ENCODE assay signal across 10 mouse cellular contexts in the genomic region with DNA sequence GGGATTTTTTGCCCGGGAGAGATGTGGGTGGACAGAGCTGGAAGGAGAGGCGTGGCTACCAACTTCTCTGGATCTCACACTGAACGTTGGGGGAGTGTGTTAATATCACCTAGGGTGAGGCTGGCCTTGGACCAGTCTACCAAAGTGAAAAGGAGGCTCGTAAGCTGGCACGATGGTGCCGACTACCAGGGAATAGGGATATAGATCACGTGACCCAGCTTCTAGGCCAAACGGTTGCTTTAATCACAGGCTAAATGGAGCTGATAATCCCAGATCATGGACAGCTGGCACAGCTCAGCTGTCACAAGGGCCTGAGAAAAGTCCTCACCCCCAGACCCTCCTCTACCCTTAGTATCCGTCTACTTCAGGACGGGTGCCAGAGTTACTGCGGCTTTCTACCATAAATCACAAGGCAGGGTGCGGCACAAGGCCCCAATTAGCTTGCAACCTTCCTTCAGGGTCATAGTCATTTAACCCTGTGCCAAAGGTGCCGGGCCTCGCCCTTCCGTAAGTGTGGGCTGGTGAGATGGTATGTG. TPM values are rescaled to one million over a fixed set of nuclear protein-coding genes. Genes with fewer than 3 reads are reported as not detected.
DNase-seq lines count a peak whose midpoint lies in the region; ATAC-seq and TF ChIP-seq lines count a peak whose summit lies in the region.
"Had no signal": no experiment of that assay in that cellular context is flagged by ENCODE, and none has a peak within 500 bp of the region (broad histone marks: within the 10 kb centered on the region; RNA-seq: fewer than 3 reads in every experiment).

No protein-coding gene starts in this region.

- TF ChIP-seq CTCF in kidney, postnatal 0 days (IDR thresholded peaks at IDR 0.05; ENCODE audit: low read depth) = no peak
- TF ChIP-seq CTCF in layer of hippocampus, adult 2 months (conservative IDR thresholded peaks at IDR 0.05) = no peak

- H3K9ac ChIP-seq in hindbrain, embryonic 16.5 days (ENCODE audit: low read depth, low read length) = no peak overlapping the region
- peak overlapping the region; percentile 19 for H3K9ac ChIP-seq in kidney, postnatal 0 days (ENCODE audit: low read depth, low read length)
- H3K9ac ChIP-seq: hindbrain, embryonic 15.5 days; liver, embryonic 15.5 days had no signal

- no peak for DNase-seq in hindbrain, embryonic 10.5 days (ENCODE audit: low spot score)
- DNase-seq in adrenal gland, postnatal 36 days = peak; percentile 17 to 18
- peak; percentile 60 for DNase-seq in kidney, postnatal 0 days (ENCODE audit: low spot score)
- peak; percentile 58 for DNase-seq in retina, embryonic 14.5 days (ENCODE audit: low spot score)
- DNase-seq in layer of hippocampus, adult 2 months (ENCODE audit: low spot score in 2 of 2) = no peak
- DNase-seq in thymus, postnatal 25 days = no peak

- 79% methylated on average over 15 of the region's 15 CpGs for WGBS in hindbrain, embryonic 16.5 days
- WGBS in hindbrain, embryonic 10.5 days = 85% methylated on average over 15 of the region's 15 CpGs
- 18% methylated on average over 15 of the region's 15 CpGs for WGBS in kidney, postnatal 0 days

- peak; percentile 45; the same call in 1 of the 2 replicates for ATAC-seq in hindbrain, embryonic 16.5 days
- ATAC-seq in kidney, postnatal 0 days (replicated peaks; ENCODE audit: low FRiP score, low read depth) = peak; percentile 57
- ATAC-seq in megakaryocyte progenitor cell, adult 5-6 weeks (replicated peaks; ENCODE audit: poor library complexity) = no peak

- no peak overlapping the region for H3K27ac ChIP-seq in hindbrain, embryonic 16.5 days (ENCODE audit: low read depth, low read length)
- H3K27ac ChIP-seq in hindbrain, embryonic 10.5 days = no peak overlapping the region
- peak overlapping the region; percentile 25; the same call in 1 of the 2 replicates for H3K27ac ChIP-seq in kidney, postnatal 0 days
- H3K27ac ChIP-seq in layer of hippocampus, adult 2 months = no peak overlapping the region
- H3K27ac ChIP-seq: hindbrain, embryonic 15.5 days; liver, embryonic 15.5 days had no signal

- no peaks in the 10 kb centered on the region for H3K9me3 ChIP-seq in hindbrain, embryonic 16.5 days (ENCODE audit: control insufficient read depth, low read length)
- peaks cover 7% of the 10 kb centered on the region; the same call in 1 of the 2 replicates for H3K9me3 ChIP-seq in hindbrain, embryonic 10.5 days
- no peaks in the 10 kb centered on the region for H3K9me3 ChIP-seq in kidney, postnatal 0 days (replicated peaks; ENCODE audit: low read length)
- H3K9me3 ChIP-seq: hindbrain, embryonic 15.5 days; liver, embryonic 15.5 days had no signal

- H3K4me3 ChIP-seq in hindbrain, embryonic 16.5 days (ENCODE audit: low read length) = no peak overlapping the region
- no peak overlapping the region for H3K4me3 ChIP-seq in hindbrain, embryonic 10.5 days
- H3K4me3 ChIP-seq in kidney, postnatal 0 days (replicated peaks; ENCODE audit: low read depth, low read length) = no peak overlapping the region
- no peak overlapping the region for H3K4me3 ChIP-seq in layer of hippocampus, adult 2 months
- H3K4me3 ChIP-seq: hindbrain, embryonic 15.5 days; liver, embryonic 15.5 days had no signal

- no peak overlapping the region for H3K4me2 ChIP-seq in hindbrain, embryonic 16.5 days (ENCODE audit: low read length)
- peak overlapping the region; percentile 54 for H3K4me2 ChIP-seq in kidney, postnatal 0 days (ENCODE audit: low read length)
- H3K4me2 ChIP-seq: hindbrain, embryonic 15.5 days had no signal

- no peaks in the 10 kb centered on the region for H3K27me3 ChIP-seq in hindbrain, embryonic 16.5 days (replicated peaks; ENCODE audit: control insufficient read depth, insufficient read depth, low read length)
- no peaks in the 10 kb centered on the region for H3K27me3 ChIP-seq in hindbrain, embryonic 10.5 days (ENCODE audit: insufficient read depth, poor library complexity, severe bottlenecking)
- H3K27me3 ChIP-seq in kidney, postnatal 0 days (ENCODE audit: insufficient read depth, low read length) = no peaks in the 10 kb centered on the region
- H3K27me3 ChIP-seq: hindbrain, embryonic 15.5 days; liver, embryonic 15.5 days had no signal

- H3K4me1 ChIP-seq in hindbrain, embryonic 16.5 days (ENCODE audit: control insufficient read depth, insufficient read depth, low read depth, low read length) = no peaks in the 10 kb centered on the region
- 0 out of 2 replicates have a peak, but pooled peaks cover 2% of the 10 kb centered on the region for H3K4me1 ChIP-seq in hindbrain, embryonic 10.5 days (replicated peaks)
- H3K4me1 ChIP-seq in kidney, postnatal 0 days (replicated peaks; ENCODE audit: insufficient read depth, low read length) = peaks cover 9% of the 10 kb centered on the region; the same call in 1 of the 2 replicates
- H3K4me1 ChIP-seq: hindbrain, embryonic 15.5 days; liver, embryonic 15.5 days had no signal

- no peaks in the 10 kb centered on the region for H3K36me3 ChIP-seq in hindbrain, embryonic 16.5 days (ENCODE audit: control insufficient read depth, insufficient read depth, low read length)
- no peaks in the 10 kb centered on the region for H3K36me3 ChIP-seq in hindbrain, embryonic 10.5 days
- no peaks in the 10 kb centered on the region for H3K36me3 ChIP-seq in kidney, postnatal 0 days (ENCODE audit: insufficient read depth, low read length)
- H3K36me3 ChIP-seq: hindbrain, embryonic 15.5 days; liver, embryonic 15.5 days had no signal

RNA-seq across cellular contexts. Expression of a gene that starts 51.1 kb away (rescaled TPM):
- polyA plus RNA-seq in hindbrain, embryonic 16.5 days (2015; fragmentation: Nextera tagmentation; extraction: Ambion mirVana) = 135 and 140 TPM in 2 replicates
- polyA plus RNA-seq in hindbrain, embryonic 10.5 days (2016; fragmentation: Nextera tagmentation; extraction: Ambion mirVana) = 72.3 and 82.4 TPM in 2 replicates
- total RNA-seq in adrenal gland, postnatal 36 days (2021) = 10 to 100 TPM; 40.3 to 45.5 TPM
- polyA plus RNA-seq in kidney, postnatal 0 days (2015; fragmentation: Nextera tagmentation; extraction: Ambion mirVana) = 116 and 122 TPM in 2 replicates
- 7.9 and 9.6 TPM in 2 replicates for total RNA-seq in megakaryocyte progenitor cell, adult 5-6 weeks (2015)
- 5.5 and 9.0 TPM in 2 replicates for total RNA-seq in megakaryocyte progenitor cell, adult 5-6 weeks (2017)
- 10 to 100 TPM; 93.4 to 93.9 TPM for total RNA-seq in layer of hippocampus, adult 2 months (2021)

Comparison
In these comparisons a context has a peak if more than half of its experiments do, and no peak if none do; other contexts are left out.
1. DNase-seq: peak in adrenal gland, postnatal 36 days (2 of 2), kidney, postnatal 0 days (single experiment) and retina, embryonic 14.5 days (single experiment); none in hindbrain, embryonic 10.5 days (single experiment), layer of hippocampus, adult 2 months (0 of 2) and thymus, postnatal 25 days (single experiment).